Mouse (Mus musculus) forebrain, embryonic 10.5 days (tissue): Measurements from ENCODE around the gene Tmem117. TPM values are rescaled to one million over a fixed set of nuclear protein-coding genes. Genes with fewer than 3 reads are reported as not detected.

Experiments
- DNase-seq: peaks from one replicate; pipeline ENCODE4 v3.0.0-alpha.2; 2017; ENCODE audit warnings: low spot score; ENCODE audit errors: extremely low spot score
- H3K27ac ChIP-seq: fragments of 300-500 bp; sonication (generic); 2 replicates; pipeline ENCODE4 v1.5.1; 2016; ENCODE audit warnings: mild to moderate bottlenecking
- H3K27me3 ChIP-seq: fragments of 300-500 bp; sonication (generic); 2 replicates; pipeline ENCODE4 v1.6.1; 2016; ENCODE audit warnings: mild to moderate bottlenecking; ENCODE audit not compliant: poor library complexity, severe bottlenecking
- H3K36me3 ChIP-seq: fragments of 300-500 bp; sonication (generic); replicated peaks from 2 replicates; pipeline ENCODE4 v1.6.1; 2016; ENCODE audit warnings: mild to moderate bottlenecking, moderate library complexity
- H3K4me1 ChIP-seq: fragments of 300-500 bp; sonication (generic); 2 replicates; pipeline ENCODE4 v1.6.1; 2016
- H3K4me3 ChIP-seq: fragments of 300-500 bp; sonication (generic); 2 replicates; pipeline ENCODE4 v1.5.1; 2016; ENCODE audit warnings: mild to moderate bottlenecking, moderate library complexity
- H3K9me3 ChIP-seq: fragments of 300-500 bp; sonication (generic); 2 replicates; pipeline ENCODE4 v1.6.1; 2016; ENCODE audit warnings: mild to moderate bottlenecking, moderate library complexity
- WGBS: fragments of 180-500 bp; shearing (Covaris S2); methylation state at CpG from one replicate; pipeline ENCODE4 v1.1.7; 2016; 5-methylcytosine and 5-hydroxymethylcytosine counted together
- polyA plus RNA-seq: library from polyadenylated mRNA; unstranded; fragments of >200 nt; fragmentation: Nextera tagmentation; extraction: Ambion mirVana; gene quantifications from 2 replicates; pipeline ENCODE4 v1.2.1, GENCODE M21; 2016

The Tmem117 gene
- 0.70 and 0.74 TPM in 2 replicates for polyA plus RNA-seq

DNA sequence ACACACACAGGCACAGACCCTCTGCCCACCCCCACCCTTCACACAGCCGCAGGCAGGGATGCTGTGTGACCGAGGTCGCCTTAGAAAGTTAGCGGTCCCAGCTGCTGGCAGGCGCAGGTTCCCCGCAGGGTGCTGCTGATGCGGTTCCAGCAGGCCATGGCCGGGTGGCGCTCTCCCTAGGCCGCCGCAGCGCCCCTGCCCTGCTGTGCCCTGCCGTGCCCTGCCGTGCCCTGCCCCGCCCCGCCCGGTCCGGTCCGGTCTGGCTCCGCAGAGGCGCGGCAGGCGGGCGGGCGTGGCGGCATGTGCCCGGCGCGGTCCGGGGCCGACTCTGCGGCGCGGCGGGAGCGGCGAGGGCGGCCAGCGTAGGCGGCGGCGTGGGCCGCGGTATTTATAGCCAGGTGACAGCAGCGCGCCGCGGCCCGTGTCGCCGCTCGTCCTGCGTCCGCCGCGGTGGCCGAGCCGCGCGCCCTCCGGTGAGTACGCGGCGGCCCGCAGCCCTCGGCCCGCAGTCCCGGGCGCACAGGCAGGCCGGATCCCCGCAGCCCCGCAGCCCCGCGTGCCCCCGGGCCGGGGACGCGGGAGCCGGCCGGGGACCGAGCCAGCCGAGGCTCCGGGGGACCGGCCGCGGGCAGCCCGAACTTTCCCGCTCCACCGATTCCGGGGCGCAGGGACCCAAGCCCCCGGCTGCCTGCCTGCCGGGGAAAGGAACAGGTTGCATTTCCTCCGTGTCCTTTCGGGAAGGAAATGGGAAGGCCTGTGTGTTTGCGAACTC, at the start of gene Tmem117:
Gene Tmem117, plus strand, starts transcription at position 403 of the 772 bp plus-strand sequence.
- peaks cover 55% of the 10 kb centered on the region for H3K27me3 ChIP-seq
- no peaks in the 10 kb centered on the region for H3K36me3 ChIP-seq
- peak; percentile 39 for DNase-seq
- H3K4me1 ChIP-seq = peaks cover 9% of the 10 kb centered on the region
- no peaks in the 10 kb centered on the region for H3K9me3 ChIP-seq
- H3K27ac ChIP-seq = peak within 1 kb of the TSS; percentile 82
- 3% methylated on average over 89 of the region's 96 CpGs for WGBS
- peak within 1 kb of the TSS; percentile 77 for H3K4me3 ChIP-seq

GRCm38 (mm10) chr15:94582000-94582593, 46.9 kb upstream of the Tmem117 start:
- Histone ChIP-seq H3K9me3 (no peaks in the 10 kb centered on the region), H3K36me3 (peaks cover 84% of the 10 kb centered on the region), H3K27me3 (no peaks in the 10 kb centered on the region), H3K27ac (no peak overlapping the region), H3K4me3 (no peak overlapping the region), H3K4me1 (0 out of 2 replicates have a peak, but pooled peaks cover 4% of the 10 kb centered on the region)
- DNase-seq = no peak
- 57% methylated on average over 7 of the region's 7 CpGs for WGBS

- H3K36me3 ChIP-seq = peaks cover 82% of the 10 kb centered on the region
- H3K9me3 ChIP-seq = no peaks in the 10 kb centered on the region
- no peak overlapping the region for H3K27ac ChIP-seq
- no peaks in the 10 kb centered on the region for H3K27me3 ChIP-seq
- no peak for DNase-seq
- 91% methylated on average over 10 of the region's 10 CpGs for WGBS
- no peak overlapping the region for H3K4me3 ChIP-seq
- H3K4me1 ChIP-seq = peaks cover 10% of the 10 kb centered on the region
Observed at GRCm38 (mm10) chr15:94583153-94583552, 45.9 kb upstream of the Tmem117 start.

GRCm38 (mm10) chr15:94584738-94585137, 44.3 kb upstream of the Tmem117 start:
- no peak overlapping the region for H3K4me3 ChIP-seq
- no peak overlapping the region for H3K27ac ChIP-seq
- no peak for DNase-seq
- 84% methylated on average over 4 of the region's 4 CpGs for WGBS
- H3K27me3 ChIP-seq = no peaks in the 10 kb centered on the region
- peaks cover 70% of the 10 kb centered on the region for H3K36me3 ChIP-seq
- no peaks in the 10 kb centered on the region for H3K9me3 ChIP-seq
- H3K4me1 ChIP-seq = peaks cover 18% of the 10 kb centered on the region

GRCm38 (mm10) chr15:94587826-94588715, 41.0 kb upstream of the Tmem117 start:
- H3K36me3 ChIP-seq = peaks cover 37% of the 10 kb centered on the region
- H3K9me3 ChIP-seq = no peaks in the 10 kb centered on the region
- H3K27ac ChIP-seq = no peak overlapping the region
- H3K27me3 ChIP-seq = no peaks in the 10 kb centered on the region
- DNase-seq = no peak
- peak overlapping the region; percentile 85 for H3K4me3 ChIP-seq
- WGBS = 92% methylated on average over 9 of the region's 9 CpGs
- H3K4me1 ChIP-seq = peaks cover 18% of the 10 kb centered on the region

DNA sequence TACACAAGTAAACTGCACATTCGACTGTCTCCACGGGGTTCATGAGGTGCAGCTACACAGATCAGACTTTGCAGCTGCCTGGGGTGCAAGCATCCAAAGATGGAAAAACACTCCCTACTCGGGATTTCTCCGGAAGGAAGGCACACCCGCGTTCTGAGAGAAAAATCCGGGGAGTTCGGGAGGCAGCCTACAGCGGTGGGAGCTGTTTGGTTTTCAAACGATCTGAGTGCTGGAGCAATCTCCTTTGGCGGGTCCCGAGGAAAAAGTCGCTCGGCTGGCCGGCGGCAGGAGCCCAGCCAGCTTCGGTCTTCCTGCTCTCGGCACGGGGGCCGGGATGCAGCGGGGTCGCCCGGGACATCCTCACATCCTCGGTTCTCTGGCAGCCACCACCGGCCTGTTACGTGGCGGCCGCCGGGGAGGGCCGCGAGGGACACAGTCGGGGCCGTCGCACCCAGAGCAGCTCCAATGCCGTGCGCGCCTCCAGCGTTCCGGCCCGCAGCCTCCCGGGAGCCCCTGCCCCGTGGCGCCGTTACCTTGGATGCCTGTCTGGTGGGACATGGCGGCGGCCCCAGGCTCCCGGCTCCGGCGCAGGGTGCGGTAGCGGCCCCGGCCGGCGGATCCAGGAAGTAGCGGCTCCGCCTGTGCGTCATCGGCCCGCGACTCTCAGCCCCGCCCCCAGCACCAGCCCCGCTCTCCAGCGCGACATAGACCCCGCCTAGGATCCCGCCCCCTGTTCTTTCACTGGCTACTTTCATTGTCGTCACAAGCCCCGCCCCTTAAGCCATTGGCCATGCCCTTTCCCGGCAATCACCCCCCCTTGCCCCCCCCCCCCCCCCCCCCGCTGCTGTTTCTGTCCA, 39.6 kb upstream of the Tmem117 start, which contains the start of gene Twf1:
Gene Twf1, minus strand, starts transcription at position 671 of the 857 bp plus-strand sequence.
- H3K9me3 ChIP-seq = no peaks in the 10 kb centered on the region
- under 1% methylated on average over 63 of the region's 70 CpGs for WGBS
- peaks cover 18% of the 10 kb centered on the region for H3K4me1 ChIP-seq
- peak within 1 kb of the TSS; percentile 85 for H3K4me3 ChIP-seq
- peak within 1 kb of the TSS; percentile 92 for H3K27ac ChIP-seq
- no peaks in the 10 kb centered on the region for H3K27me3 ChIP-seq
- peaks cover 23% of the 10 kb centered on the region for H3K36me3 ChIP-seq
- DNase-seq = peak; percentile 97

DNA sequence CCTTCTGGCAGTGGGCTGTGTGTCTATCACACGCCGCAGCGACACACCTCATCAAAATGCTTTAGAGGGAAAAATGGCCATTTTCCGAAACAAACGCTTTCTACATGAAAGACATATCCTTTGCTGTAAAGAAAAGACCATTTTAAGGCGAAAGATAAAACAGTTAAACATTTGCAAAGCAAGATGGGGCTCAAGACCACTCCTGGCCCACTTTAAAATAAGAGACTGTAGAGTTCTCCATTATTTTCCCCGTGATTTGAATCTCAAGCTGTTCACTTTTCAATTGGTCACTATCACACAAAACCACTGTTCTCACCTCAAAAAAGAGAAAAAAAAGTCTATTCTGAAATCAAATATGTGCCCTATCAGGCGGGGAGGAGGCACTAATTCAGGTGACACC, 38.9 kb upstream of the Tmem117 start:
- no peaks in the 10 kb centered on the region for H3K27me3 ChIP-seq
- H3K27ac ChIP-seq = peak overlapping the region; percentile 92
- DNase-seq = no peak
- no peaks in the 10 kb centered on the region for H3K9me3 ChIP-seq
- H3K4me3 ChIP-seq = peak overlapping the region; percentile 85
- 12% methylated on average over 8 of the region's 8 CpGs for WGBS
- H3K36me3 ChIP-seq = peaks cover 17% of the 10 kb centered on the region
- H3K4me1 ChIP-seq = peaks cover 18% of the 10 kb centered on the region

- Histone ChIP-seq H3K9me3 (no peaks in the 10 kb centered on the region), H3K27ac (no peak overlapping the region), H3K4me3 (no peak overlapping the region), H3K4me1 (peaks cover 18% of the 10 kb centered on the region), H3K27me3 (no peaks in the 10 kb centered on the region), H3K36me3 (peaks cover 5% of the 10 kb centered on the region)
- WGBS = 87% methylated on average over 4 of the region's 4 CpGs
- DNase-seq = no peak
Observed at GRCm38 (mm10) chr15:94591356-94591755, 37.7 kb upstream of the Tmem117 start.

GRCm38 (mm10) chr15:94593586-94593985, 35.4 kb upstream of the Tmem117 start:
- Histone ChIP-seq H3K27me3 (no peaks in the 10 kb centered on the region), H3K4me3 (no peak overlapping the region), H3K9me3 (no peaks in the 10 kb centered on the region), H3K4me1 (peaks cover 12% of the 10 kb centered on the region), H3K36me3 (no peaks in the 10 kb centered on the region), H3K27ac (no peak overlapping the region)
- WGBS = 92% methylated on average over 1 of the region's 1 CpGs
- no peak for DNase-seq

DNA sequence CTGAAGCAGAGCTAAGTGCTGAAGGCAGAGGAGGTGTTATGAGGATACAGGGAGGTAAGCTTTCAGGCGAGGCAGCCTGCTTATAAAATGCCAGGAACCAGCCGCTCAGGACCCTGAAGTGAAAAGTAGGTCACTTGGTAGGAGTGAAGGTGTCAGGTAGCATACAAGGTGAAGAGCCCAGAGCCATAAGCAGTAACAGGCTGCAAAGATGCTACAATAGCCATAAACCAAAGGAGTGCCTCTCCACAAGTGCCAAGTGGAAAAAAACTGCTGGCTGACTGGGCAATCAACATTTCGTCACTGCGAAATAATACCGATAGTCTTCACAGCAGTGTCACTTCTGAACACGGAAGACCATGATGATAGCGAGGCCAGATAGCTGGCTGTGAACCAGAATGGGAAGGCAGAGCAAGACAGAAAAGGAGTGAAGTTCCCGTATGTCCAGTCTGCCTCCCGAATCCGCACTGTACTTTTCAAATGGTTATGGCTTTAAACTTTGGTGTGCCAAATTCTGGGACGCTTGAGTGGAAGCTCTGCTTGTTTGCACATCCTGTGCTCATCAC, 28.8 kb upstream of the Tmem117 start:
- WGBS = 89% methylated on average over 11 of the region's 11 CpGs

DNA sequence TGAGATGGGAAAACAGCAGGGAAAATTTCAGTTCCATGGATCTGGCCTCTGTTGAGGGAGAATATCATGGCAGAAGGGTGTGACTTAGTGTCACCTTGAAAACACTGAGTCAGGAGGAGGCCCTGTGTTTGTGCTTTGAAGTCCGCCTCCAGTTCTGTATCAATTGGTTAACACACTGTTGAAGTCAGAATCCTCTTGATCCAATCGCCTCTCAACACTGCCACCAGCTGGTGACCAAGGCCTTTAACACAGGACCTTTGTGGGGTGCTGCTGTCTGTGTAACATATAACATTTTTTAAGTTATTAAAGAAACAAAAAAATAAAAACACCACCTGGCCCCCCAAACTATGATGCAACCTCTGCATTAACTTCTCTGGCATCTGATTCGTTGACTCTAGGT, 27.7 kb upstream of the Tmem117 start:
- no peaks in the 10 kb centered on the region for H3K36me3 ChIP-seq
- no peak for DNase-seq
- H3K27me3 ChIP-seq = no peaks in the 10 kb centered on the region
- H3K4me1 ChIP-seq = peaks cover 13% of the 10 kb centered on the region
- H3K27ac ChIP-seq = no peak overlapping the region
- H3K9me3 ChIP-seq = no peaks in the 10 kb centered on the region
- 23% methylated on average over 3 of the region's 3 CpGs for WGBS
- no peak overlapping the region for H3K4me3 ChIP-seq

More for the DNA sequence above, 28.8 kb upstream of the Tmem117 start:
- Histone ChIP-seq H3K36me3 (no peaks in the 10 kb centered on the region), H3K4me3 (no peak overlapping the region), H3K9me3 (no peaks in the 10 kb centered on the region), H3K27ac (no peak overlapping the region), H3K27me3 (no peaks in the 10 kb centered on the region), H3K4me1 (peaks cover 13% of the 10 kb centered on the region)
- no peak for DNase-seq
